Mouse (Mus musculus) adrenal gland, postnatal 10 days (tissue): ENCODE results near the gene Plekhm2. TPM values are rescaled to one million over a fixed set of nuclear protein-coding genes. Genes with fewer than 3 reads are reported as not detected.
A peak's percentile ranks its signal among the peaks of the same experiment; 100 is the strongest.

Experiments
- DNase-seq: peaks from one replicate; pipeline ENCODE4 v3.0.0; 2021; ENCODE audit warnings: mixed read lengths
- total RNA-seq, 2 experiments: library from RNA; stranded (reverse); gene quantifications; 2 replicates each; pipeline ENCODE4 v1.2.3; 2021

The Plekhm2 gene
- total RNA-seq, 2 experiments from 2014 or later: 37.6 to 42.2 TPM

- DNase-seq: peak; percentile 61
Observed at GRCm38 (mm10) chr4:141663122-141663931, 1.4 kb downstream of the Plekhm2 start.

GRCm38 (mm10) chr4:141660884-141661283 lies 3.8 kb downstream of the Plekhm2 start:
- DNase-seq: no peak

GRCm38 (mm10) chr4:141659739-141660138 lies 5.0 kb downstream of the Plekhm2 start:
- DNase-seq: no peak

- peak; percentile 73 for DNase-seq
Observed at GRCm38 (mm10) chr4:141658846-141659484, 5.7 kb downstream of the Plekhm2 start.

- no peak for DNase-seq
Observed at GRCm38 (mm10) chr4:141656932-141657331, 7.8 kb downstream of the Plekhm2 start.

- peak; percentile 62 for DNase-seq
Observed at GRCm38 (mm10) chr4:141655908-141656608, 8.6 kb downstream of the Plekhm2 start.

- DNase-seq: no peak
Observed at GRCm38 (mm10) chr4:141654509-141654908, 10.2 kb downstream of the Plekhm2 start.

- DNase-seq: no peak
Observed at GRCm38 (mm10) chr4:141653813-141654212, 10.9 kb downstream of the Plekhm2 start.

- no peak for DNase-seq
Observed at GRCm38 (mm10) chr4:141653044-141653443, 11.7 kb downstream of the Plekhm2 start.

- DNase-seq: no peak
Observed at GRCm38 (mm10) chr4:141651944-141652343, 12.8 kb downstream of the Plekhm2 start.

- no peak for DNase-seq
Observed at GRCm38 (mm10) chr4:141651286-141651685, 13.4 kb downstream of the Plekhm2 start.

- DNase-seq: no peak
Observed at GRCm38 (mm10) chr4:141649244-141649643, 15.5 kb downstream of the Plekhm2 start.

- DNase-seq: no peak
Observed at GRCm38 (mm10) chr4:141648262-141648661, 16.4 kb downstream of the Plekhm2 start.

- no peak for DNase-seq
Observed at GRCm38 (mm10) chr4:141647187-141647586, 17.5 kb downstream of the Plekhm2 start.

GRCm38 (mm10) chr4:141645988-141646387 lies 18.7 kb downstream of the Plekhm2 start:
- no peak for DNase-seq

GRCm38 (mm10) chr4:141643118-141643855 lies 21.4 kb downstream of the Plekhm2 start:
- peak; percentile 73 for DNase-seq

GRCm38 (mm10) chr4:141641961-141642811 lies 22.5 kb downstream of the Plekhm2 start:
- no peak for DNase-seq

- no peak for DNase-seq
Observed at GRCm38 (mm10) chr4:141641353-141641771, 23.3 kb downstream of the Plekhm2 start.

- no peak for DNase-seq
Observed at GRCm38 (mm10) chr4:141639474-141639873, 25.2 kb downstream of the Plekhm2 start.

- DNase-seq: peak; percentile 51
Observed at GRCm38 (mm10) chr4:141636693-141637092, 28.0 kb downstream of the Plekhm2 start.

- DNase-seq: no peak
Observed at GRCm38 (mm10) chr4:141635991-141636390, 28.7 kb downstream of the Plekhm2 start.
